Mouse (Mus musculus): ENCODE data around the gene Grk6. TPM values are rescaled to one million over a fixed set of nuclear protein-coding genes. Genes with fewer than 3 reads are reported as not detected.
"Not testable (repeated sequence)": the region's sequence is repeated elsewhere in the genome, so short reads cannot be mapped to it uniquely, and the experiment has no call there.

Gene Grk6
- total RNA-seq, 2 experiments from 2014 or later, result 52.6 to 81.7 TPM

DNA sequence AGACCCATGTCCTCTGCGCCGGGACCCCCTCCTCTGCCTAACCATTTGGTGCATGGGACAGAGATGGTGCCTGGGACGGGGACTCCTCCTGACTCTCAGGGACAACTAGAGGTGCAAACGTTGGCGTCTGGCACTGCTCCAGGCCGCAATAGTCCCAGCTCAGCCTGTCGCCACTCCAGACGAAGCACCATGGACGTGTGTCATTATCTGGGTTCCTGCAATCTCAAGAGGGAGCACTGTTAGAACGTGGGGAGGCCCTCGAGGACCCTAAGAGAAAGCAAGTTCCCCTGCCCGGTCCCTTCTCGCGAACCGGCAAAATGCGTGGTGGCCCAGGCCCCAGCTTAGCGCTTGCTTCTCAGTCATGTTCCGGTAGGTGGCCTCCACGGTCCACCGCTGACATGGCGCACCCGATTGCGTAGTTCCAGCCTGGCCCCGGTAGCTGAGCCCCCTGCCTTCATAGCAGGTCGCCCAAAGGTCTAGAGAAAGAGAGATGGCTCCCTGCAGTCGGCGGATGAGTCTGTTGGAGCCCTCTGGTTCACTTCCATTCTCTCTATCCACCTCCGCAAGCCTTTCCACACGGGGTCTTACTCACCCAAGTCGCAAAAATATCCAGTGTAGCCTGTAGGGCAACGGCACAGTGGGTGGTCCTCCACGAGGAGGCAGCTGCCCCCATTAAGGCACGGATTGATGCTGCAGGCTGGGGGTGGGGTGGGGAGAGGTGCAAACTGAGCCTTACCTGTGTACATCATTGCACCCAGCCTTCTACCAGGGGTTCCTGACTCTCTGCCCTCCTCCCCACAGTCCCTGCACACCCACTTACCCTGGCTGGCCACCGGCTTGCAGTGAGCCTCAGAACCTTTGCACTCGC lies 23.7 kb upstream of the Grk6 start:
- peak; percentile 73 for ATAC-seq (replicated peaks; ENCODE audit: poor library complexity)

DNA sequence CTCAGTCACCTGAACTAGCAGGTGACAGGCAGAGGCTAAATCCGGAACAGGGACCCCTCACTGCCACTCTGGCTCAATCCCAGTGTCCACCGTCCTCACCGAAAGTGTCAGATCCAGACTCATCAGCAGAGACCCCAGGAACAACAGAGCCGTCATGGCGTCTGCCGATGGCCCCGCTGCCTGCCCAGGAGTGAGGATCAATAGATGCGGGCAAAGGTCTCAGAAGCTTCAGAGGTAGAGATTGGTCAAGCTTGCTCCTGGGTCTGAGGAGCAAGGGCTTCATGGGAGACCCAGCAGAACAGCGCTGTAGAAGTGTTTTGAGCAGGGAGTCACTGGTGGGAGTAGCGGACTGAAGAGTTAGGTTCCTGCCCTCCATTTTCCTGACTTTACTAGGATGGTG lies 18.3 kb upstream of the Grk6 start, which contains the start of gene F12:
Gene F12 (minus strand): TSS at position 181 of the 400 bp plus-strand sequence.
- ATAC-seq (replicated peaks; ENCODE audit: poor library complexity), result no peak

DNA sequence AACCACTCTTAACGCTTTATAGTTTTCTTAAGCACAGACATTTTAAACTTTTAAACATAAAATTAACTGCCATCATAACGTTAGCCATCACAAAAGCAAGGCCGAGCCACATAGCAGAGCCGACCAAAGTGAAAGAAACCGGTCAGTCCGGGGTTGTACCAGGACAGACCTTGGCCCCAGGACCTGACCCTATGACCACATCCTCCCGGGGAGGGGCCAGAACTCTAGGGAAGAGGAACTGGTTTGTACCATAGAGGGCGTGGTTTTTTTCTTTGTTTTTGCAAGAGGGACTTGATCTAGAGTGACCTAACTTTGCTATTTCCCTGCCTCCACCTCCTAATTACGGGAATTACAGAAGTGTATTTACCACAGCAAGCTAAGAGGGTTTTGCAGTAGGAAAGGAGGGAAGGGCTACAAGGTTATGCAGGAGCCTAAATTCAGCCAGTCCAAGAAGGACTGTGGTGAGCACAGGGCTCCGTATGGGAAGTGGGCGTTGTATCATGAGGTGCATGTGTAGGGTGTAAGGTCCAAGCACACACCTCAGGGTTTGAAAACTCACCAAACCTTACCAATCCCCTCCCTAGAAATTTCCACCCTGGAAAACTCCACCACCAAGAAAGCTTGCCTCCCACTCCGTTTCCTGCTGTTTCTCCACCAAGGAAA lies 15.5 kb upstream of the Grk6 start:
- peak; percentile 91 for ATAC-seq (replicated peaks; ENCODE audit: poor library complexity)

DNA sequence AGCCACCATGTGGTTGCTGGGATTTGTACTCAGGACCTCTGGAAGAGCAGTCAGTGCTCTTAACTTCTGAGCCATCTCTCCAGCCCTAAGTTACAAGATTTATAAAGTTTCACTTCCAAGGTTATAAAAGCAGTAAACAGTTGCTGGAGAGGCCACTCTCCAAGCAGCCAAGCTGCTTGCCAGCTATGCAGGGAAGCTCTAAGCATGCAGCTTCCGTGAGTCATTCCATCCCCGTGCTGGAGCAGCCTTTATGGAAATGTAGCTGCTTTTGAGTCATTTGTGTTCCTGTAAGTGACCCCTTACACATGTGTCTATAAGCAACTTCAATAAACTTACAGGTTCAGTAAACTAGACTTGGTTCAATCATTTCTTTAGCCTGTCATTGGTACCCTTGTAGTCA lies 14.3 kb upstream of the Grk6 start:
- no peak for ATAC-seq (replicated peaks; ENCODE audit: poor library complexity)

DNA sequence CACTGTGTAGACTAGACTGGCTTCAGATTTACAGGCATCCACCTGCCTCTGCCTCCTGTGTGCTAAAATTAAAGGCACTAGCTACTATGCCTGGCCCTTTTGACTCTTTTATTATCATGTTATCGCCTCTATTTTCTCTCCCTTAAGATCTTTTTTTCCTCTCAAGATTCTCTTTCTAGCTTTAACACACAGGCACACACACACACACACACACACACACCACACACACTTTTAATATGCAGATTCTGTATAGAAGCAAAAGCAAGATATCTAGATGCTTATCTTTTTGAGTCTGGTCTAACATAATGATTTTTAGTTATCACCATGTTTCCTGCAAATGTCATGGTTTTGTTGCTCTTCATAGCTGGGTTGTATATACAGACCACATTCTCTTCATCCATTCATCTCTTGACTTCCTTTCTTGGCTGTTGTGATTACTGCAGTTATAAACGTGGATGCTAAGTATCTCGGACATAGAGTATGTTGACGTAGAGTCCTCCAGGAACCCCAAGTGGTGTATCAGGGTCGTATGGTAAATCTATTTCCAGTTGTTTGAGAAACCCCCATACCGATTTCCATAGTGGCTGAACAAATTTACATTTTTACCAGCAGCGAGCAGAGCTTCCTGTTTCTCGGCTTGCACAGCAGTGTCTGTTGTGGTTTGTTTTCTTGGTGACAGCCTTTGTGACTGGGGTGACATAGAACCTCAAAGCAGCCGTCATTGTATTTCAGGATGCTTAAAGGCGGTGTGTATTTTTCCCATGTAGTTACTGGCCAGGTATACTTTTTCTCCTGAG lies 12.8 kb upstream of the Grk6 start:
- ATAC-seq (replicated peaks; ENCODE audit: poor library complexity), result peak; percentile 57

DNA sequence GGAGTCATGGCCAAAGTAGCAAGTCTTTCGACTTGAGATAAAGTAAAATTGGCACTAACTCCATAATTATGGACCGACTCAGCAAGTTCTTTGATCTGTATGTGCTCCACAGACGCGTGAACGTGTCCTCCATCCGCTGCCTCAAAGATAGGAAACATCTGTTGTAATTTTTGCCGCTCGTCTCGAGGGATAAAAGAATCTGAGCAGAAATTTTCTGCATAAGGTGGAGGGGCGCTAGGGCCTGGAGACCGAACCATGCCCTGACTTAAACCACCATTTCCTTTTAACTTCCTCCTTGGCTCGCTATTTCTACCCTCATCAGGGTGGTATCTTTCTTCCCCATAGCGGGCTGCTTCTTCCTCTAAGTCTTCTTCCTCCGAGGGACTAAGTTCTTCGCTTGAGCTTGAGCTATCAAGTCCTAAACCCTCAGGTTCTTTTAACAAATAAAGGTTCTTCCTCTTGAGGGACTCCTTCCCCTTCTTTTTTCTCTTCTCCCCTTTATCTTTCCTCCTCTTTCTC lies 7.7 kb upstream of the Grk6 start:
- ATAC-seq (replicated peaks; ENCODE audit: poor library complexity), result not testable (repeated sequence)

DNA sequence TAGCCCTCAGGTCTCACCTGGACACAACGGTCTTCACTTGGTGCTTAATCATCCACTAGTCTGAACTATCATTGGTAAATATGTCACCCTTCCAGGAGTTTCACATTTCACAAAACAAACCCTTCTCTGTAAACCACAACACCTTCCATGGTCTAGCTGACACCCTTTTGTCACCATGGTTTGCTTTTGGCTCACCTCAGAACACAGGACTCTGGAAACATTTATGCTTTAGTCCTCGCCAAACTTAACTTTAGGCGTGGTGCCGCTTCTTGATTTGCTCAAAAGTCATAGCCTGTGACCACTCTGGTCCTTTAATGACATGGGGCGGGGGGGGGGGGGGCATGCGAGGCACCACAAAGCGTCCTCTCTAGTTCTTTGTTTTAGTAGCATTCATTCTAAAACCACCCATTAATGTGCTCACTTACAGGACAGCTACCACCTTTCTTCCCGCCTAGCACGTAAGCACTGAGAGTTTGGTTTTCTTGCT lies 1.0 kb upstream of the Grk6 start:
- no peak for ATAC-seq (replicated peaks; ENCODE audit: poor library complexity)

DNA sequence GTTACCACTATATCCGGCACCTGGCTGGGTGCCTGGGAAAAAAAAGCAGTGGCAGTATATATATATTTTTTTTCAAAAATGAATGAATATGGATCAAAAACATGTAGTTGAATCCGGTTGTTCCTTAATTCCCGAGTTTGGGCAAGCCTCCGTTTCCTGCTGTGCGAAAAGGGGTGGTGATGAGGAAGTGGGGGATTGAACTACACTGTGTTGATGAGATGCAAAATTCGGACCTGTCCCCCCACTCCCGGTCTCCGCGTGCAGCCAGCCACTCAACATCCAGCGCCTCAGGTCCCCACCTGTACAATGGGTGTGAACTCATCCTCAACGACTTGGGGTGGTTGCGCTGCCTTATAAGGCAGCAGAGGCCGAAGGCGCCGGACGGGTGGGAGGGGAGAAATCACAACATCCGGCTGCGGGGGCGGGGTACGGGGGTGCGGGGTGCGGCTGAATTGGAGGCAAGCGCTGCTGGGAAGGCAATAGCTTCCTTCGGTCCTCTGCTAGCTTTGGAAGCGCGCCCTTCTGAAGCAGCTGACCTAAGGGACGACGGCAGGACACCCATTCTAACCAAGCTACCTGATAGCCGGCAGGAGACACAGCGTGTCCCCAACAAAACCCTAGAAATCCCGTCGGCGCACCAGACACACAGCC lies 461 bp upstream of the Grk6 start:
- peak; percentile 10 for ATAC-seq (replicated peaks; ENCODE audit: poor library complexity)

DNA sequence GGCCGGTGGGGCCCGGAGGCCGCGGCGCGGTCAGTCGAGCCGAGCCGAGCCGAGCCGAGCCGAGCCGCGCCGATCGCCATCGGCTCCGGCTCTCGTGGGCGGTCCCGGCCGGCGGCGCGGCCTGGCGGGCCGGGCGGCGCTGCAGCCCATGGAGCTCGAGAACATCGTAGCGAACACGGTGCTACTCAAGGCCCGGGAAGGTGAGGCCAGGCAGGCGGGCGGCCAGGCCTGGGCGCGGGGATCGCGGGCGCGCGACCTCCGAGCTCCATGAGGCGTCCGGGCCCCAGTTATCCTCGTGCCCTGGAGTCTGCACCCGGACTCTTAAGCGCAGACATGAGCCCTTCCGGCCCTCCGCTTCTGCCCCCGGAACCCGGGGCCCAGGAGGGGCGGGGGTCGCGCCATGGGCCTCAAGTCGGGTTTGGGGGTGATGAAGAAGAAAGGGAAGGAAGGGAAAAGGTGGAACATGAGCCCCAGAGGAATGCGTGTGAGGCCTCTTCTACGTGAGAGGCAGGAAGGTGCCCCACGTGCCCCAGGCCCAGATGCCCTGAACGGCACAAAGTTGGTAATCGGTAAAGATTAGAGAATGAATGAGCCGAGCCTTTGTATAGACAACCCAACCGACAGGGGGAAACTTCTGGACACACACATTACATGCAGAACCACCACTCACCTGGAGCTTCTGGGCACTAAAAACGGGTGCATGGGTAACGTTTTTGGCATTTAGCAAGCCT lies 654 bp downstream of the Grk6 start:
- ATAC-seq (replicated peaks; ENCODE audit: poor library complexity), result no peak

DNA sequence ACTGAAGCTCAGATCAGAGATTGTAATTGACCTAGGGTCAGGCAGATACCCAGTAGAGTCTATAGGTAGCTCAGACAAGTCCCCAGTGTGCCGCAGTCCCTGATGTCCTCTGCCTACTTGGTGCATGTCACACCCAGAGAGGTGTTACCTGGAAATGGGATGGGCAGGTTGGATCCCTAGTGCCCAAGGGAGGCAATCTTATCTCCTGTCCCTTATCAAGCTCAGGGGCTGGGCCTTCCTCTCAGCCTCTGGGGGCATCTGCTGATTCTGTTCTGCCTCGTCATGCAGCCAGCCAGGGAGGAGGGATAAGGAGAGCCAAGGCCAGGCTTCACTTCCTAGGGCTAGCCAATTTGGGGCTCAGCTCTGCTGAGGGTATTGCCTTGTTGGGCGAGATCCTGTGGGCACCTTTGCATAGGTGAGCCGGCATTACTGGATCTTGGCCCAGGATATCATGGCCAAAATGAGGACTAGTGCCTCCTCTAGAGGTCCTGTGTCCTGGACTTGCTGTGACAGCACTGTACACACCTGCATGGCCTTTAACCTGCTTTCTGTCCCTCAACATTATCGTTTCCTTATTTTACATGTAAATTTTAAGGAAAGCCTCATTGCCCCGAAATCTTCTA lies 1.7 kb downstream of the Grk6 start:
- ATAC-seq (replicated peaks; ENCODE audit: poor library complexity), result peak; percentile 27

DNA sequence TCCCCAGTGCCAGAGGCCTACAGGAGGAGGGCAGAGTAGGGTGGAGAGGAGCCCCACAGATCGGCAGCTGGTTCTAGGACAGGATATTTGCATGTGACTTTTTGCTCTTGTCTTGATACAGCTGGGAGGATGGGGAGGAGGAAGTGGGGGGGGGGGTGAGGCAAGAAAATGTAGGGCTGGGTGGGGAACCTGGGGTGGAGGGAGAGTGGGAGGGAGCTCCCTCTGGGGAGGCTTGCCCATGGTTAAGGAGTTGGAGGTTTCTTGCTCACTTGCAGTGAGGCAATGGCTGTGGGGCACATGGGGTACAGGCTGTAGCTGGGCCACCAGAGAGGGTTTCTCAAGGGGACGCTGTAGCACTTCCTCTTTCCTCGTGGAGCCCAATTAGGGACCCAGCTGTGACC lies 2.7 kb downstream of the Grk6 start:
- peak; percentile 45 for ATAC-seq (replicated peaks; ENCODE audit: poor library complexity)

DNA sequence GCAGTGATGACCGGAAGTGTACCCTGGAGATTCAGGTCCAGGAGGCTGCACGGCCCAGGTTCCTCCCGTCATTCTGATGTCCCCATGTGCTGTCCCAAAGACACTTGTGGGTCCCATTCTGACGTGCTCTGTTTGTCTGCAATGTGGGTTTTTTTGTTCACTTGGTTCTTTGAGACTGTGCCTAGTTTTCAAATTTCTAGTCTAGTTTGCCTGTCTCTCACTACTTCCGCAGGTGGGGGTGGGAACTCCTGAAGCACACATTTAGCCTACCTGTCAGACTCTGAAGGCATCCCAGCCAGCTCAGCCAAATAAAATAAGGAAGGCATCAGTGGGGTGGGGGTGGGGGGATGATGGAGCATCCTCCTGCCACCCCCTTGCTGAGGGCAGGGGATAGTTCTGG lies 3.3 kb downstream of the Grk6 start:
- no peak for ATAC-seq (replicated peaks; ENCODE audit: poor library complexity)

DNA sequence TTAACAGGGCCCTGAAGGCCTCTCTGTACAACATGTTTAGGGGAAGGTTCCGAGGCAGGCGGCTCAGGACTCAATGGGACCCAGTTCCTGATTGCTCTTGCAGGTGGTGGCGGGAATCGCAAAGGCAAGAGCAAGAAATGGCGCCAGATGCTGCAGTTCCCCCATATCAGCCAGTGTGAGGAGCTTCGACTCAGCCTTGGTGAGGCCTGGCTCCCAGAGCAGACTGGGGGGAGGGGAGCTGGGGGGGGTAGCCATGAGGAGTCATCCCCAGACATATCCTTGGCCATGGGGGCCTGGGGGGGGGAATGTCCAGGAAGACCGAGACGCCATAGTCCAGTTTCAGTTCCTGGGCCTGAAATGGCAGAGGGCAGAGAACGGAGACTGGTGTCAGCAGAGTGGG lies 4.3 kb downstream of the Grk6 start:
- no peak for ATAC-seq (replicated peaks; ENCODE audit: poor library complexity)

DNA sequence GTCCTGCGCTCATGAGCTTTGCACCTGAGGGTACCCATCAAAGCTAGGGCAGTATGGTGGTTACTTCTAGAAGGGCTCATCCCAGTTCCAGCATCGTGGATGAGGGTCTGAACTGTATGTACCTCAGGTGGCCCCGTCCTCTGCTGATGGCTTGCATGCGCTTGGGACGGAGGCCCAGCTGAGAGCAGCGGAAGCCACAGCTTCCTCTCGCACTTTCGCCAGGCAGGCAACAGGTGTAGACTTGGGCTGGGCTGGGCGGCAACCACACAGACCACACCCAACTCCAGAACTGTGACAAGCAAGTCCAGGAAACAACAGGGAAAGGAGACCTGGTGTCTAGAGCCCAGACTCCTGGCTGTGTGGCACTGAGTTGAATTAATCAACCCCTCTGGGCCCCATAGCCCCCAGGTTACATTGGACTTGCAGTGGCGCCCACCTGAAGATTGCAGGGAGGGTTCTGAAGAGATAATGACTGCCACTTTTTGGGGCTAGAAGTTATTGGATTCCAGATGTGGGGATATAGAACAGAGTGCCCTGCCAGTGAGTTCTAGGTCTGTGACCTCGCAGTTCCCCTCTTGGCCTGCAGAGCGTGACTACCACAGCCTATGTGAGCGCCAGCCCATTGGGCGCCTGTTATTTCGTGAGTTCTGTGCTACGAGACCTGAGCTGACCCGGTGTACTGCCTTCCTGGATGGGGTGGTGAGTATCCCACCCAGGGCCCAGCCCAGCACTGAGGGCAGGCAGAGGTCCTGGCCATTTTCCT lies 5.0 kb downstream of the Grk6 start:
- no peak; the same call in 1 of the 2 replicates for ATAC-seq (replicated peaks; ENCODE audit: poor library complexity)

DNA sequence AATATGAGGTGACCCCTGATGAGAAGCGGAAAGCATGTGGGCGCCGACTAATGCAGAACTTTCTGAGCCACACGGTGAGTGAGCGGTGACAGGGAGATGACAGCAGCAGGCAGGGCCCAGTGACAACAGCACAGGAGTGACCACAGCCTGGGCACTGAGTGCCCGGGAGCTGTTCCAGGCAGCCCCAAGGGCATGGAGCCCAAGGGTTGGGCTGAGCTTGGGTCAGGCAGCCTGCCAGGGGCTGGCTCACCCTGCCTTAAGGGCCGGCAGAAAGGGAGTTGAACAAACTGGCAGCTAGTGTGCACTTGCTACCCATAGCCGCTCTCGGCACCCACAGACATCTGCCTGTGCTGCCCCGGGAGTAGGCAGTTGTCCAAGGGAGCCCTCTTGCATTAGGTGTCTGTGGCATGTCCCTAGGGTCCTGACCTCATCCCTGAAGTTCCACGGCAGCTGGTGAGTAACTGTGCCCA lies 5.7 kb downstream of the Grk6 start:
- ATAC-seq (replicated peaks; ENCODE audit: poor library complexity), result no peak

DNA sequence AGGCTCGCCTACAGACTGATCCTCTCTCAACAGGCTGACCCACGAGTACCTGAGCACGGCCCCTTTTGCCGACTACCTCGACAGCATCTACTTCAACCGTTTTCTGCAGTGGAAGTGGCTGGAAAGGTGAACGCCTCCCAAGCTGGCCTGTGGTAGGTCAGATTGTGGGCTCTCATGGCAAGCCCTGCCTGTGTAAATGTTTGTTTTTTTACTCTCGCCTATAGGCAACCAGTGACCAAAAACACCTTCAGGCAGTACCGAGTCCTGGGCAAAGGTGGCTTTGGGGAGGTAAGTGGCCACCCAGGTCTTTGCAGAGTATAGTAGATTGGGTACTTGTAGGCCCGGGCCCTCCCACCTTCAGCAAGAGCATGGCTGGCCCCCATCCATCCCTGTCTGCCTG lies 6.4 kb downstream of the Grk6 start:
- no peak for ATAC-seq (replicated peaks; ENCODE audit: poor library complexity)

DNA sequence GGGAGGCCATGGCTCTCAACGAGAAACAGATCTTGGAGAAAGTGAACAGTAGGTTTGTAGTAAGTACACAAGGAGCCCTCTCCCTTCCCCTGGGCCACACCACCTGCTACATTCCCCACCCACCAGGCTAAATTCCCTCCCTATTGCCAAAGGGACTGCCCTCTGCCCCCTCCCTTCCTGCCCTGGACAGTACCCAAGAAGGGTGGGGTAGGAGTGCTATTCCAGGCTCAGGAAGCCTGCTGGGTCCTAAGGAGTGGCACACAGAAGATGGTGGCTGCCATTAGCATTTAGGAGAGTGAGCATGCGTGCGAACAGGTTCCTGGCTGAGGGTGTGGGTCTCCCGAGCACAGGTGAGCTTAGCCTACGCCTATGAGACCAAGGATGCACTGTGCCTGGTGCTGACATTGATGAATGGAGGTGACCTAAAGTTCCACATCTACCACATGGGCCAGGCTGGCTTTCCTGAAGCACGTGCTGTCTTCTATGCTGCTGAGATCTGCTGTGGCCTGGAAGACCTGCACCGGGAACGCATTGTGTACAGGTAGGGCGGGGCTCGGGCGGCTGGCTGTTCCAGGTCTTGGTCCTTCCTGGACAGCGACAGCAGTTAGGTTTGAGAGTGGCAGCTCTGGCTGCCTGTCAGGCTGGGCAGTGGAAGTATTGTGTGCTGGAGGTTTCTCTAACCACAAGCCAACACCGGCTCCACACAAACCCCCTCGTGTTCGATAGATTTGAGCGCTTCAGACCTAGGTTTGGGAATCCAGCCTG lies 7.1 kb downstream of the Grk6 start:
- no peak for ATAC-seq (replicated peaks; ENCODE audit: poor library complexity)

DNA sequence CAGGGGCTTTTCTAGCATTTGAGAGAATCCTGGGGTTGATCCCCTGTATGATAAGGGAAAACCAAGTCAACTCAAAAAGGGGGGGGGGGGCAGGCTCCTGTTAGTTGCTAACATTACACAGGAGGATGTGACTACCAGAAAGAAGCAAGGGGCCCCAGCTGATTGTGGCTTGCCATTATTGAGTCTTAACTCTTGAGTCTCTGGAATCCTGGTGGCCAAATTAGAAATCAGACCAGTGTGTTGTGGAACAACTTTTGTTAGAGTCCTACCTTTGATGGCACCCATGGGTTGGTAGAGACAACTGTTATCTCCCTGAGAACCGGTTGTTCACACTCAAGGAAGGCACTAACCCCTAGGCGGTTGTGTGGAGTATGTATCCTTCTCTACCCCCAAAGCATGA lies 18.1 kb downstream of the Grk6 start:
- ATAC-seq (replicated peaks; ENCODE audit: poor library complexity), result no peak

All from megakaryocyte progenitor cell, adult 5-6 weeks (primary cell).